Mouse (Mus musculus): Measurements from ENCODE around the gene Rcbtb2.

- TF ChIP-seq CTCF (IDR thresholded peaks at IDR 0.05) (no peak), EP300 (IDR thresholded peaks at IDR 0.05) (no peak)
Measured at GRCm38 (mm10) chr14:73145531-73145930, 22.7 kb downstream of the Rcbtb2 start.

All from lung, postnatal 0 days (tissue).